Mouse (Mus musculus) heart, embryonic 16.5 days (tissue): Measurements from ENCODE around the gene Lmbr1. TPM values are rescaled to one million over a fixed set of nuclear protein-coding genes. Genes with fewer than 3 reads are reported as not detected.

Experiments used
- ATAC-seq: fragments of 200-750 bp; cut with Nextera tagmentation; replicated peaks from 2 replicates; pipeline ENCODE4 v1.8.0; 2017; ENCODE audit warnings: moderate number of reproducible peaks; ENCODE audit not compliant: insufficient read depth, low FRiP score; ENCODE audit errors: extremely low read depth
- H3K27ac ChIP-seq: fragments of 300-500 bp; sonication (generic); 2 replicates; pipeline ENCODE4 v1.5.1; 2014; ENCODE audit warnings: mild to moderate bottlenecking, low read length, control low read depth, moderate library complexity
- H3K27me3 ChIP-seq: fragments of 300-500 bp; sonication (generic); 2 replicates; pipeline ENCODE4 v1.6.1; 2014; ENCODE audit warnings: low read length, mixed read lengths; ENCODE audit not compliant: control insufficient read depth, insufficient read depth
- H3K36me3 ChIP-seq: fragments of 300-500 bp; sonication (generic); 2 replicates; pipeline ENCODE4 v1.6.1; 2014; ENCODE audit not compliant: control insufficient read depth, insufficient read depth
- H3K4me1 ChIP-seq: fragments of 300-500 bp; sonication (generic); 2 replicates; pipeline ENCODE4 v1.6.1; 2014; ENCODE audit warnings: low read length, mixed read lengths; ENCODE audit not compliant: control insufficient read depth, insufficient read depth
- H3K4me2 ChIP-seq: fragments of 300-500 bp; sonication (generic); 2 replicates; pipeline ENCODE4 v1.6.1; 2014; ENCODE audit warnings: low read depth, mild to moderate bottlenecking, control low read depth, low read length
- H3K4me3 ChIP-seq: fragments of 300-500 bp; sonication (generic); 2 replicates; pipeline ENCODE4 v1.5.1; 2014; ENCODE audit warnings: mild to moderate bottlenecking, control low read depth, low read length
- H3K9ac ChIP-seq: fragments of 300-500 bp; sonication (generic); 2 replicates; pipeline ENCODE4 v1.6.1; 2014; ENCODE audit warnings: low read length, control low read depth
- H3K9me3 ChIP-seq: fragments of 300-500 bp; sonication (generic); replicated peaks from 2 replicates; pipeline ENCODE4 v1.6.1; 2016; ENCODE audit warnings: low read length; ENCODE audit not compliant: control insufficient read depth
- WGBS: fragments of 180-500 bp; shearing (Covaris S2); extraction: QIAGEN DNeasy Blood & Tissue Kit; methylation state at CpG from one replicate; pipeline ENCODE4 v1.1.7; 2014; 5-methylcytosine and 5-hydroxymethylcytosine counted together
- polyA plus RNA-seq: library from polyadenylated mRNA; unstranded; fragments of >200 nt; fragmentation: Nextera tagmentation; extraction: Ambion mirVana; gene quantifications from 2 replicates; pipeline ENCODE4 v1.2.1, GENCODE M21; 2015

Gene Lmbr1
- polyA plus RNA-seq, 1 experiment from 2014 or later, result 17.6 TPM

- no peak overlapping the region for H3K4me3 ChIP-seq
- H3K4me1 ChIP-seq, result no peaks in the 10 kb centered on the region
- ATAC-seq, result no peak
- 68% methylated on average over 6 of the region's 6 CpGs for WGBS
- H3K4me2 ChIP-seq, result no peak overlapping the region
- no peaks in the 10 kb centered on the region for H3K9me3 ChIP-seq
- no peak overlapping the region for H3K27ac ChIP-seq
- no peaks in the 10 kb centered on the region for H3K27me3 ChIP-seq
- no peak overlapping the region for H3K9ac ChIP-seq
- H3K36me3 ChIP-seq, result 0 out of 2 replicates have a peak, but pooled peaks cover 2% of the 10 kb centered on the region
These were observed 88.5 kb downstream of the Lmbr1 start for GRCm38 (mm10) chr5:29289703-29290102.

GRCm38 (mm10) chr5:29281081-29281480 is 97.1 kb downstream of the Lmbr1 start:
- Histone ChIP-seq H3K36me3 (peaks cover 2% of the 10 kb centered on the region; the same call in 1 of the 2 replicates), H3K27me3 (no peaks in the 10 kb centered on the region), H3K4me2 (no peak overlapping the region), H3K4me1 (no peaks in the 10 kb centered on the region), H3K4me3 (no peak overlapping the region), H3K9ac (no peak overlapping the region), H3K9me3 (no peaks in the 10 kb centered on the region), H3K27ac (no peak overlapping the region)
- 83% methylated on average over 3 of the region's 3 CpGs for WGBS
- ATAC-seq, result no peak

- no peaks in the 10 kb centered on the region for H3K27me3 ChIP-seq
- H3K4me2 ChIP-seq, result no peak overlapping the region
- no peak for ATAC-seq
- H3K4me1 ChIP-seq, result no peaks in the 10 kb centered on the region
- no peak overlapping the region for H3K27ac ChIP-seq
- no peaks in the 10 kb centered on the region for H3K9me3 ChIP-seq
- H3K4me3 ChIP-seq, result no peak overlapping the region
- no peak overlapping the region for H3K9ac ChIP-seq
- H3K36me3 ChIP-seq, result no peaks in the 10 kb centered on the region; the same call in 1 of the 2 replicates
These were observed 103.4 kb downstream of the Lmbr1 start for GRCm38 (mm10) chr5:29274746-29275145.

- Histone ChIP-seq H3K27ac (no peak overlapping the region), H3K27me3 (no peaks in the 10 kb centered on the region), H3K9ac (no peak overlapping the region), H3K4me2 (no peak overlapping the region), H3K4me1 (no peaks in the 10 kb centered on the region), H3K4me3 (no peak overlapping the region), H3K36me3 (no peaks in the 10 kb centered on the region; the same call in 1 of the 2 replicates), H3K9me3 (no peaks in the 10 kb centered on the region)
- ATAC-seq, result no peak
- 72% methylated on average over 2 of the region's 2 CpGs for WGBS
These were observed 104.8 kb downstream of the Lmbr1 start for GRCm38 (mm10) chr5:29273426-29273825.

- 60% methylated on average over 4 of the region's 4 CpGs for WGBS
- H3K27ac ChIP-seq, result no peak overlapping the region
- ATAC-seq, result no peak
- H3K4me3 ChIP-seq, result no peak overlapping the region
- no peaks in the 10 kb centered on the region; the same call in 1 of the 2 replicates for H3K36me3 ChIP-seq
- H3K4me1 ChIP-seq, result no peaks in the 10 kb centered on the region
- H3K9ac ChIP-seq, result no peak overlapping the region
- no peaks in the 10 kb centered on the region for H3K9me3 ChIP-seq
- no peaks in the 10 kb centered on the region for H3K27me3 ChIP-seq
- no peak overlapping the region for H3K4me2 ChIP-seq
These were observed 107.3 kb downstream of the Lmbr1 start for GRCm38 (mm10) chr5:29270879-29271278.

- Histone ChIP-seq H3K9ac (no peak overlapping the region), H3K9me3 (no peaks in the 10 kb centered on the region), H3K4me1 (no peaks in the 10 kb centered on the region), H3K4me2 (no peak overlapping the region), H3K27ac (no peak overlapping the region), H3K36me3 (no peaks in the 10 kb centered on the region), H3K27me3 (no peaks in the 10 kb centered on the region), H3K4me3 (no peak overlapping the region)
- ATAC-seq, result no peak
- WGBS, result 54% methylated on average over 2 of the region's 2 CpGs
These were observed 124.3 kb downstream of the Lmbr1 start for GRCm38 (mm10) chr5:29253876-29254275.

GRCm38 (mm10) chr5:29251496-29251873 is 126.7 kb downstream of the Lmbr1 start:
- WGBS, result 83% methylated on average over 1 of the region's 1 CpGs
- Histone ChIP-seq H3K27me3 (no peaks in the 10 kb centered on the region), H3K4me1 (no peaks in the 10 kb centered on the region), H3K27ac (no peak overlapping the region), H3K4me3 (no peak overlapping the region), H3K9me3 (no peaks in the 10 kb centered on the region), H3K36me3 (no peaks in the 10 kb centered on the region), H3K4me2 (no peak overlapping the region), H3K9ac (no peak overlapping the region)
- no peak for ATAC-seq

- H3K4me1 ChIP-seq, result no peaks in the 10 kb centered on the region
- H3K36me3 ChIP-seq, result no peaks in the 10 kb centered on the region
- no peak for ATAC-seq
- no peaks in the 10 kb centered on the region for H3K9me3 ChIP-seq
- no peak overlapping the region for H3K4me3 ChIP-seq
- no peaks in the 10 kb centered on the region for H3K27me3 ChIP-seq
- H3K9ac ChIP-seq, result no peak overlapping the region
- H3K4me2 ChIP-seq, result no peak overlapping the region
- WGBS, result 62% methylated on average over 8 of the region's 8 CpGs
- no peak overlapping the region for H3K27ac ChIP-seq
These were observed 127.2 kb downstream of the Lmbr1 start for GRCm38 (mm10) chr5:29250795-29251495.

- Histone ChIP-seq H3K4me3 (no peak overlapping the region), H3K36me3 (no peaks in the 10 kb centered on the region), H3K4me2 (no peak overlapping the region), H3K9ac (no peak overlapping the region), H3K4me1 (no peaks in the 10 kb centered on the region), H3K9me3 (0 out of 2 replicates have a peak, but pooled peaks cover 3% of the 10 kb centered on the region), H3K27ac (no peak overlapping the region), H3K27me3 (no peaks in the 10 kb centered on the region)
- WGBS, result no CpG with 5 or more reads among the region's 1 CpGs
- ATAC-seq, result no peak
These were observed 133.4 kb downstream of the Lmbr1 start for GRCm38 (mm10) chr5:29244769-29245168.
